Mouse (Mus musculus) left cerebral cortex, postnatal 14 days (tissue): ENCODE measurements around the gene Gkn2. TPM values are rescaled to one million over a fixed set of nuclear protein-coding genes. Genes with fewer than 3 reads are reported as not detected.

ENCODE experiments used
- DNase-seq, 2 experiments: peaks; one replicate each; pipeline ENCODE4 v3.0.0; 2021 to 2022; ENCODE audit warnings: low spot score in 2 of 2, mixed read lengths in 1 of 2
- intact Hi-C: fragments of 180-260 bp; cut with DNase I; formaldehyde crosslinking; loops from one replicate; pipeline ENCODE4 v1.15.1; 2025
- long read RNA-seq, 2 experiments: library from polyadenylated mRNA; stranded (forward); transcript quantifications; one replicate each; pipeline ENCODE4 v2.0.0; 2021
- total RNA-seq, 2 experiments: library from RNA; stranded (reverse); gene quantifications; 2 replicates each; pipeline ENCODE4 v1.2.3; 2021

Gene Gkn2
- total RNA-seq: not detected
- long read RNA-seq, experiment 1: 0 reads
- long read RNA-seq, experiment 2: 0 reads

GRCm38 (mm10) chr6:87373057-87373456 lies at the start of gene Gkn2:
Gene Gkn2 (plus strand): TSS chr6:87373357.
- intact Hi-C loops: no loop called here
- DNase-seq: no peak

- peak in 1 of 2 experiments; percentile 24 for DNase-seq
- intact Hi-C loops: no loop called here
Observed at GRCm38 (mm10) chr6:87323381-87323780, 49.8 kb upstream of the Gkn2 start.

- DNase-seq: no peak
- intact Hi-C loops: no loop called here
Observed at GRCm38 (mm10) chr6:87326932-87327331, 46.2 kb upstream of the Gkn2 start.

GRCm38 (mm10) chr6:87328265-87329173 lies 44.6 kb upstream of the Gkn2 start:
- peak in 1 of 2 experiments; percentile 23 for DNase-seq
- intact Hi-C loops: no loop called here

- intact Hi-C loops: loop anchor here (5.0 kb wide), 1 partner anchor 40 kb away; no protein-coding TSS in a partner anchor
- no peak for DNase-seq
Observed at GRCm38 (mm10) chr6:87332380-87332779, 40.8 kb upstream of the Gkn2 start.

GRCm38 (mm10) chr6:87334361-87335090 lies 38.6 kb upstream of the Gkn2 start:
- peak; percentile 59 to 81 for DNase-seq

GRCm38 (mm10) chr6:87335091-87335934 lies 37.8 kb upstream of the Gkn2 start, which contains the start of gene Antxr1:
Gene Antxr1 (minus strand): TSS chr6:87335821.
- intact Hi-C loops: loop anchor here (1.0 to 2.0 kb wide), 2 partner anchors 51 to 234 kb away; no protein-coding TSS in a partner anchor

More at GRCm38 (mm10) chr6:87334361-87335090, 38.6 kb upstream of the Gkn2 start:
- intact Hi-C loops: loop anchor here (1.0 to 5.0 kb wide), 3 partner anchors 42 to 233 kb away; no protein-coding TSS in a partner anchor

GRCm38 (mm10) chr6:87335935-87336295 lies 37.2 kb upstream of the Gkn2 start:
- intact Hi-C loops: loop anchor here (1.0 to 2.0 kb wide), 2 partner anchors 51 to 235 kb away; no protein-coding TSS in a partner anchor

More at GRCm38 (mm10) chr6:87335091-87335934, 37.8 kb upstream of the Gkn2 start, which contains the start of gene Antxr1:
- peak; percentile 34 to 58 for DNase-seq

GRCm38 (mm10) chr6:87350829-87351228 lies 22.3 kb upstream of the Gkn2 start, which contains the start of gene Gkn1:
Gene Gkn1 (minus strand): TSS chr6:87350942.
- no peak for DNase-seq
- intact Hi-C loops: no loop called here

More at GRCm38 (mm10) chr6:87335935-87336295, 37.2 kb upstream of the Gkn2 start:
- DNase-seq: no peak

- DNase-seq: no peak
- intact Hi-C loops: no loop called here
Observed at GRCm38 (mm10) chr6:87354441-87354840, 18.7 kb upstream of the Gkn2 start.

GRCm38 (mm10) chr6:87369223-87369622 lies 3.9 kb upstream of the Gkn2 start:
- DNase-seq: peak in 1 of 2 experiments; percentile 18

GRCm38 (mm10) chr6:87383926-87384691 lies 11.0 kb downstream of the Gkn2 start:
- peak; percentile 38 to 44 for DNase-seq

More at GRCm38 (mm10) chr6:87369223-87369622, 3.9 kb upstream of the Gkn2 start:
- intact Hi-C loops: no loop called here

GRCm38 (mm10) chr6:87384761-87385160 lies 11.6 kb downstream of the Gkn2 start:
- intact Hi-C loops: no loop called here
- peak; percentile 40 to 76 for DNase-seq

More at GRCm38 (mm10) chr6:87383926-87384691, 11.0 kb downstream of the Gkn2 start:
- intact Hi-C loops: no loop called here

- DNase-seq: peak; percentile 81 to 87
- intact Hi-C loops: loop anchor here (1.0 to 2.0 kb wide), 2 partner anchors 51 to 285 kb away; partner anchors contain the start of gene Antxr1
Observed at GRCm38 (mm10) chr6:87386203-87386602, 13.0 kb downstream of the Gkn2 start.

GRCm38 (mm10) chr6:87386681-87387080 lies 13.5 kb downstream of the Gkn2 start:
- DNase-seq: no peak
- intact Hi-C loops: loop anchor here (1.0 to 2.0 kb wide), 2 partner anchors 52 to 285 kb away; partner anchors contain the start of gene Antxr1

- DNase-seq: no peak
Observed at GRCm38 (mm10) chr6:87388877-87389276, 15.7 kb downstream of the Gkn2 start, which contains the start of gene Gkn3. Gene Gkn3 (minus strand): TSS chr6:87388935.

GRCm38 (mm10) chr6:87389455-87389989 lies 16.4 kb downstream of the Gkn2 start:
- intact Hi-C loops: no loop called here
- no peak for DNase-seq

More at GRCm38 (mm10) chr6:87388877-87389276, 15.7 kb downstream of the Gkn2 start, which contains the start of gene Gkn3:
- intact Hi-C loops: no loop called here
